Comparison of ENCODE assay signal across 8 mouse cellular contexts in the genomic region with DNA sequence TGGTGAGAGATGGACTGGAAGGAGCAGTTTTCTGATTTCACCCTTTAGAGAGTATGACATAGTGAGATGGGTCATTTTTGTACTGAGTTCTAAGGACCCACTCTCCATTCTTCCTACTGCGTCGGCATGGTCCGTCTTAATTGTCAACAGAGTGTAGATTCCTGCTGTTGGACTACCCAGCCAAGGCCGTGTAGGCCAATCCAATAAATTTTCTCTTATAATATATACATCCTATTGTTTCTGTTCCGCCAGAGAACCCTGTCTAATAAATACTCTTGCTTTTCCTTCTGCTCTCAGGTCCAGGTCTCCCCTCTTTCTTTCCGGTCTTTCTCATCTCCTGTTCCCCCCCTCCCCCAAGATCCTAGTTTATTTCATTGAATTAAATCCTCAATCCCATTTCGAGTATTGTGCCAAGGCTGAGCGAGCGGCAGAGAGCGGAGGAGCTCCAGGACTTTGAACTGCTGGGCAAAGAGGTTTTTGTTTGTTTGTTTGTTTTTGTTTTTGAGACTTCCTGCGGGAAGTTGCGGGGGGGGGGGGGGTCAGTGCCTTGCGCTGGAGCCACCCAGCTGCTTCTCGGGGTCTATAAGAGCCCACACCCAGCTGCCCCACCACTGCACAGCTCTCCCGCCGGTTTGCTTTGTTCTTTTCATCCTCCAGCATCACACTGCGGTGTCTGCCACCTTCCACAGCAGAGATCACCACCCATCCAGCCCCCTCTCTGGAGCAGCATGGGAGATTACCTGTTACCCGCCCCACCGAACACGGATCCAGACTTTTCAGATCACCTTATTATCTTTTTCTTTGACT. TPM values are rescaled to one million over a fixed set of nuclear protein-coding genes. Genes with fewer than 3 reads are reported as not detected.
DNase-seq lines count a peak whose midpoint lies in the region; ATAC-seq and TF ChIP-seq lines count a peak whose summit lies in the region.

No protein-coding gene starts in this region.

- no peak for DNase-seq in heart, adult 2 months
- DNase-seq in heart, postnatal 36 days = no peak
- no peak for DNase-seq in CH12.LX (ENCODE audit: extremely low read depth)
- no peak for DNase-seq in left cerebral cortex, postnatal 14 days (ENCODE audit: low spot score in 2 of 2)
- DNase-seq in gastrocnemius, postnatal 10 days = no peak

- no peak for TF ChIP-seq POLR2A in heart, adult 2 months (IDR thresholded peaks at IDR 0.05; ENCODE audit: insufficient read depth, low read depth, low read length)
- TF ChIP-seq POLR2A in CH12.LX (IDR thresholded peaks at IDR 0.05; ENCODE audit: low read depth, low read length) = no peak

- H3K27ac ChIP-seq in heart, adult 2 months = no peak overlapping the region
- H3K27ac ChIP-seq in CH12.LX (ENCODE audit: insufficient read depth, low read depth) = no peak overlapping the region
- peak overlapping the region; percentile 70 for H3K27ac ChIP-seq in embryonic facial prominence, embryonic 12.5 days
- peak overlapping the region; percentile 28; the same call in 1 of the 2 replicates for H3K27ac ChIP-seq in intestine, postnatal 0 days (ENCODE audit: low read depth, low read length)
- peak overlapping the region; percentile 86 for H3K27ac ChIP-seq in neural tube, embryonic 13.5 days (replicated peaks)

- WGBS in heart, adult 2 months = 18% methylated on average over 20 of the region's 20 CpGs
- WGBS in embryonic facial prominence, embryonic 12.5 days = 2% methylated on average over 20 of the region's 20 CpGs
- 7% methylated on average over 20 of the region's 20 CpGs for WGBS in intestine, postnatal 0 days
- WGBS in neural tube, embryonic 13.5 days = 2% methylated on average over 20 of the region's 20 CpGs

- H3K36me3 ChIP-seq in heart, adult 2 months (ENCODE audit: control insufficient read depth, insufficient read depth, low read length) = no peaks in the 10 kb centered on the region
- no peaks in the 10 kb centered on the region for H3K36me3 ChIP-seq in CH12.LX (replicated peaks in 1 of 2; ENCODE audit: control insufficient read depth in 1 of 2, insufficient read depth in 1 of 2, low read length in 1 of 2)
- no peaks in the 10 kb centered on the region for H3K36me3 ChIP-seq in embryonic facial prominence, embryonic 12.5 days
- no peaks in the 10 kb centered on the region for H3K36me3 ChIP-seq in intestine, postnatal 0 days (ENCODE audit: control insufficient read depth, insufficient read depth)
- no peaks in the 10 kb centered on the region for H3K36me3 ChIP-seq in neural tube, embryonic 13.5 days

- H3K9me3 ChIP-seq in CH12.LX (replicated peaks; ENCODE audit: low read length) = no peaks in the 10 kb centered on the region
- H3K9me3 ChIP-seq in embryonic facial prominence, embryonic 12.5 days = no peaks in the 10 kb centered on the region
- no peaks in the 10 kb centered on the region for H3K9me3 ChIP-seq in intestine, postnatal 0 days (ENCODE audit: control insufficient read depth)
- no peaks in the 10 kb centered on the region for H3K9me3 ChIP-seq in neural tube, embryonic 13.5 days

- peaks cover 2% of the 10 kb centered on the region; the same call in 1 of the 2 replicates for H3K4me1 ChIP-seq in heart, adult 2 months (ENCODE audit: control insufficient read depth, insufficient read depth, low read length)
- peaks cover 6 to 20% of the 10 kb centered on the region in 2 experiments for H3K4me1 ChIP-seq in CH12.LX (ENCODE audit: control insufficient read depth in 1 of 2, insufficient read depth in 2 of 2)
- H3K4me1 ChIP-seq in embryonic facial prominence, embryonic 12.5 days = no peaks in the 10 kb centered on the region
- H3K4me1 ChIP-seq in intestine, postnatal 0 days (replicated peaks; ENCODE audit: control insufficient read depth, insufficient read depth, low read length) = no peaks in the 10 kb centered on the region
- H3K4me1 ChIP-seq in neural tube, embryonic 13.5 days (replicated peaks) = peaks cover 15% of the 10 kb centered on the region

- H3K79me2 ChIP-seq in heart, adult 2 months (replicated peaks; ENCODE audit: control insufficient read depth, insufficient read depth, low read length) = no peaks in the 10 kb centered on the region
- H3K79me2 ChIP-seq in CH12.LX (replicated peaks; ENCODE audit: control insufficient read depth, extremely low read depth, insufficient read depth, poor library complexity, severe bottlenecking) = no peaks in the 10 kb centered on the region

- dilution Hi-C loops in CH12.LX (cut with MboI; ENCODE audit: extremely low pct_ligation_motif_present, extremely low pct_unique_long_range_greater_than_20kb, low sequenced_read_pairs) = no loop called here

- H3K4me3 ChIP-seq in heart, adult 2 months = peak overlapping the region; percentile 58
- peak overlapping the region; percentile 62 to 67 (median 63) for H3K4me3 ChIP-seq in CH12.LX (replicated peaks in 1 of 3; ENCODE audit: low read depth in 2 of 3, low read length in 2 of 3, poor library complexity in 1 of 3)
- peak overlapping the region; percentile 59 for H3K4me3 ChIP-seq in embryonic facial prominence, embryonic 12.5 days
- H3K4me3 ChIP-seq in intestine, postnatal 0 days (ENCODE audit: low read depth, low read length) = peak overlapping the region; percentile 58
- H3K4me3 ChIP-seq in neural tube, embryonic 13.5 days = peak overlapping the region; percentile 56

- intact Hi-C loops in heart, adult 2 months (cut with DNase I) = loop anchor here (1.0 to 5.0 kb wide), 4 partner anchors 11 to 60 kb away; no protein-coding TSS in a partner anchor
- intact Hi-C loops in heart, postnatal 36 days (cut with DNase I) = loop anchor here (5.0 kb wide), 1 partner anchor 55 kb away; no protein-coding TSS in a partner anchor
- intact Hi-C loops in left cerebral cortex, postnatal 14 days (cut with DNase I) = loop anchor here (5.0 kb wide), 1 partner anchor 35 kb away; no protein-coding TSS in a partner anchor

- peak overlapping the region; percentile 98 for H3K4me2 ChIP-seq in CH12.LX (ENCODE audit: insufficient read depth, low read depth, poor library complexity, severe bottlenecking)
- peak overlapping the region; percentile 70 for H3K4me2 ChIP-seq in embryonic facial prominence, embryonic 12.5 days (replicated peaks)
- H3K4me2 ChIP-seq in intestine, postnatal 0 days (replicated peaks; ENCODE audit: low read depth) = peak overlapping the region; percentile 82
- H3K4me2 ChIP-seq in neural tube, embryonic 13.5 days = peak overlapping the region; percentile 59

- TF ChIP-seq EP300 in heart, adult 2 months (IDR thresholded peaks at IDR 0.05; ENCODE audit: insufficient read depth, low read depth, low read length) = no peak
- TF ChIP-seq EP300 in CH12.LX (IDR thresholded peaks at IDR 0.05; ENCODE audit: low read length) = no peak

- ATAC-seq in embryonic facial prominence, embryonic 12.5 days (ENCODE audit: insufficient number of reproducible peaks, insufficient read depth, low FRiP score, low TSS enrichment) = peak; percentile 85
- peak; percentile 55; the same call in 1 of the 2 replicates for ATAC-seq in intestine, postnatal 0 days
- peak; percentile 96 for ATAC-seq in neural tube, embryonic 13.5 days (ENCODE audit: low read depth)

- in situ Hi-C loops in CH12.LX (cut with MboI; ENCODE audit: low pct_ligation_motif_present, low pct_unique_long_range_greater_than_20kb, low sequenced_read_pairs) = loop anchor here (5.0 kb wide), 1 partner anchor 45 kb away; the partner anchor contains the start of gene Trim27

- TF ChIP-seq RAD21 in CH12.LX (IDR thresholded peaks at IDR 0.05; ENCODE audit: low read depth, low read length) = no peak

- H3K27me3 ChIP-seq in heart, adult 2 months (ENCODE audit: control insufficient read depth, insufficient read depth, low read length) = no peaks in the 10 kb centered on the region
- peaks cover 37% of the 10 kb centered on the region for H3K27me3 ChIP-seq in CH12.LX (replicated peaks)
- no peaks in the 10 kb centered on the region for H3K27me3 ChIP-seq in embryonic facial prominence, embryonic 12.5 days
- H3K27me3 ChIP-seq in intestine, postnatal 0 days (replicated peaks; ENCODE audit: control insufficient read depth, insufficient read depth, low read length) = no peaks in the 10 kb centered on the region
- peaks cover 6% of the 10 kb centered on the region; the same call in 1 of the 2 replicates for H3K27me3 ChIP-seq in neural tube, embryonic 13.5 days

- no peak for TF ChIP-seq CTCF in heart, adult 2 months (IDR thresholded peaks at IDR 0.05)
- no peak for TF ChIP-seq CTCF in CH12.LX (conservative IDR thresholded peaks at IDR 0.05 in 1 of 2, IDR thresholded peaks at IDR 0.05 in 1 of 2; ENCODE audit: low read depth in 2 of 2, low read length in 2 of 2)
- TF ChIP-seq CTCF in intestine, postnatal 0 days (IDR thresholded peaks at IDR 0.05; ENCODE audit: low read depth) = no peak

- H3K9ac ChIP-seq in heart, adult 2 months (ENCODE audit: low read depth, low read length) = peak overlapping the region; percentile 38; the same call in 1 of the 2 replicates
- H3K9ac ChIP-seq in CH12.LX (ENCODE audit: insufficient read depth, low read depth) = peak overlapping the region; percentile 36; the same call in 1 of the 2 replicates
- H3K9ac ChIP-seq in embryonic facial prominence, embryonic 12.5 days = peak overlapping the region; percentile 60
- H3K9ac ChIP-seq in intestine, postnatal 0 days (ENCODE audit: low read depth, low read length) = 0 out of 2 replicates have a peak overlapping the region, but pooled peaks have one; percentile 26
- peak overlapping the region; percentile 79 for H3K9ac ChIP-seq in neural tube, embryonic 13.5 days

TF ChIP-seq in CH12.LX, 34 proteins besides CTCF, POLR2A, EP300 and RAD21:
- no peak for TF ChIP-seq HCFC1 (IDR thresholded peaks at IDR 0.05; ENCODE audit: low read depth, low read length)
- TF ChIP-seq TBP (conservative IDR thresholded peaks at IDR 0.05; ENCODE audit: low read depth, low read length) = no peak
- no peak for TF ChIP-seq KAT2A (IDR thresholded peaks at IDR 0.05; ENCODE audit: insufficient replicate concordance, low read length)
- TF ChIP-seq MAZ (IDR thresholded peaks at IDR 0.05; ENCODE audit: low read depth, low read length) = peak; percentile 48; the same call in 1 of the 2 replicates
- no peak for TF ChIP-seq MAX (IDR thresholded peaks at IDR 0.05; ENCODE audit: low read length)

RNA-seq across cellular contexts. Expression of gene Trim27, which starts 42.6 kb away (rescaled TPM):
- 10 to 100 TPM; 18.8 to 19.8 TPM for total RNA-seq in heart, adult 2 months (2021)
- 13.5 and 17.2 TPM in 2 replicates for polyA plus RNA-seq in heart, adult 2 months (2012; rRNA removed)
- total RNA-seq in heart, postnatal 36 days (2021) = 10 to 100 TPM; 19.7 to 20.0 TPM
- total RNA-seq in CH12.LX (2012; rRNA removed) = 146 and 176 TPM in 2 replicates
- total RNA-seq in CH12.LX (2014; rRNA removed) = 134 and 141 TPM in 2 replicates
- polyA plus RNA-seq in CH12.LX (2012; ENCODE audit: insufficient read length, low read depth) = 185 and 198 TPM in 2 replicates
- 167 and 170 TPM in 2 replicates for polyA plus RNA-seq in embryonic facial prominence, embryonic 12.5 days (2016; fragmentation: Nextera tagmentation; extraction: Ambion mirVana)
- polyA plus RNA-seq in intestine, postnatal 0 days (2015; fragmentation: Nextera tagmentation; extraction: Ambion mirVana) = 51.1 and 53.2 TPM in 2 replicates
- 82.9 and 88.9 TPM in 2 replicates for polyA plus RNA-seq in neural tube, embryonic 13.5 days (2015; fragmentation: Nextera tagmentation; extraction: Ambion mirVana)
- total RNA-seq in left cerebral cortex, postnatal 14 days (2021) = 10 to 100 TPM; 35.7 to 42.3 TPM
- total RNA-seq in gastrocnemius, postnatal 10 days (2021) = 10 to 100 TPM; 27.9 to 36.8 TPM

Comparison
In these comparisons a context has a peak if more than half of its experiments do, and no peak if none do; other contexts are left out.
1. H3K27ac ChIP-seq: peak in embryonic facial prominence, embryonic 12.5 days (single experiment), intestine, postnatal 0 days (single experiment) and neural tube, embryonic 13.5 days (single experiment); none in heart, adult 2 months (single experiment) and CH12.LX (single experiment).
2. H3K9ac ChIP-seq: peak in every context shown above with its lines; median percentile 79 in neural tube, embryonic 13.5 days; 60 in embryonic facial prominence, embryonic 12.5 days; 38 in heart, adult 2 months; 36 in CH12.LX; 26 in intestine, postnatal 0 days.
3. Peak in every context shown above with its lines, with median percentiles within 50 percentile points of each other: H3K4me3 ChIP-seq, H3K4me2 ChIP-seq and ATAC-seq.